Mouse (Mus musculus) lung, postnatal 0 days (tissue): ENCODE measurements around the gene Ube2q1.

Experiments
- CTCF ChIP-seq: IDR thresholded peaks from 2 replicates; pipeline ENCODE4 v1.5.1; 2016; ENCODE audit warnings: antibody characterized with exemption, mild to moderate bottlenecking
- EP300 ChIP-seq: IDR thresholded peaks from 2 replicates; pipeline ENCODE4 v1.6.1; 2016; ENCODE audit warnings: antibody characterized with exemption, mild to moderate bottlenecking, control low read depth

- TF ChIP-seq CTCF (no peak), EP300 (no peak)
These were observed 26.1 kb downstream of the Ube2q1 start for GRCm38 (mm10) chr3:89799476-89799875.
